Mouse (Mus musculus) embryo, embryonic 11.5 days (tissue): Measurements from ENCODE around the gene Mrln.
"Not testable (repeated sequence)": the region's sequence is repeated elsewhere in the genome, so short reads cannot be mapped to it uniquely, and the experiment has no call there.

ENCODE experiments used
- DNase-seq: peaks from one replicate; pipeline ENCODE4 v3.0.0-alpha.2; 2012; ENCODE audit warnings: low read depth, low spot score

Mrln gene

GRCm38 (mm10) chr10:70195279-70195678, 9.2 kb upstream of the Mrln start:
- DNase-seq: no peak

GRCm38 (mm10) chr10:70195786-70196185, 8.7 kb upstream of the Mrln start:
- DNase-seq: no peak

- no peak for DNase-seq
These were observed 7.8 kb upstream of the Mrln start for GRCm38 (mm10) chr10:70196666-70197065.

GRCm38 (mm10) chr10:70197601-70198000, 6.9 kb upstream of the Mrln start:
- no peak for DNase-seq

GRCm38 (mm10) chr10:70198012-70198411, 6.5 kb upstream of the Mrln start:
- DNase-seq: no peak

- no peak for DNase-seq
These were observed 5.5 kb upstream of the Mrln start for GRCm38 (mm10) chr10:70198951-70199463.

- DNase-seq: no peak
These were observed 4.8 kb upstream of the Mrln start for GRCm38 (mm10) chr10:70199466-70200210.

- no peak for DNase-seq
These were observed 3.5 kb upstream of the Mrln start for GRCm38 (mm10) chr10:70200889-70201500.

GRCm38 (mm10) chr10:70211281-70211680, 6.8 kb downstream of the Mrln start:
- no peak for DNase-seq

- DNase-seq: no peak
These were observed 16.5 kb downstream of the Mrln start for GRCm38 (mm10) chr10:70220971-70221370.

GRCm38 (mm10) chr10:70222231-70222630, 17.8 kb downstream of the Mrln start:
- not testable (repeated sequence) for DNase-seq

GRCm38 (mm10) chr10:70224571-70224970, 20.1 kb downstream of the Mrln start:
- no peak for DNase-seq

- DNase-seq: no peak
These were observed 21.3 kb downstream of the Mrln start for GRCm38 (mm10) chr10:70225760-70226159.

GRCm38 (mm10) chr10:70226608-70227007, 22.1 kb downstream of the Mrln start:
- DNase-seq: no peak

- DNase-seq: no peak
These were observed 25.9 kb downstream of the Mrln start for GRCm38 (mm10) chr10:70230352-70230751.

- no peak for DNase-seq
These were observed 33.5 kb downstream of the Mrln start for GRCm38 (mm10) chr10:70237936-70238335.

- DNase-seq: no peak
These were observed 38.4 kb downstream of the Mrln start for GRCm38 (mm10) chr10:70242751-70243444.

GRCm38 (mm10) chr10:70244921-70245558, 40.6 kb downstream of the Mrln start, which contains the start of gene Slc16a9:
Gene Slc16a9 (plus strand): TSS chr10:70245100.
- DNase-seq: peak; percentile 14

- DNase-seq: peak; percentile 11
These were observed 41.1 kb downstream of the Mrln start for GRCm38 (mm10) chr10:70245559-70245945.

- DNase-seq: peak; percentile 3
These were observed 41.6 kb downstream of the Mrln start for GRCm38 (mm10) chr10:70246076-70246475.

GRCm38 (mm10) chr10:70250354-70250753, 45.9 kb downstream of the Mrln start:
- no peak for DNase-seq

GRCm38 (mm10) chr10:70250766-70251165, 46.3 kb downstream of the Mrln start:
- DNase-seq: no peak
